ENCODE assay signal across 24 mouse cellular contexts in the genomic region with DNA sequence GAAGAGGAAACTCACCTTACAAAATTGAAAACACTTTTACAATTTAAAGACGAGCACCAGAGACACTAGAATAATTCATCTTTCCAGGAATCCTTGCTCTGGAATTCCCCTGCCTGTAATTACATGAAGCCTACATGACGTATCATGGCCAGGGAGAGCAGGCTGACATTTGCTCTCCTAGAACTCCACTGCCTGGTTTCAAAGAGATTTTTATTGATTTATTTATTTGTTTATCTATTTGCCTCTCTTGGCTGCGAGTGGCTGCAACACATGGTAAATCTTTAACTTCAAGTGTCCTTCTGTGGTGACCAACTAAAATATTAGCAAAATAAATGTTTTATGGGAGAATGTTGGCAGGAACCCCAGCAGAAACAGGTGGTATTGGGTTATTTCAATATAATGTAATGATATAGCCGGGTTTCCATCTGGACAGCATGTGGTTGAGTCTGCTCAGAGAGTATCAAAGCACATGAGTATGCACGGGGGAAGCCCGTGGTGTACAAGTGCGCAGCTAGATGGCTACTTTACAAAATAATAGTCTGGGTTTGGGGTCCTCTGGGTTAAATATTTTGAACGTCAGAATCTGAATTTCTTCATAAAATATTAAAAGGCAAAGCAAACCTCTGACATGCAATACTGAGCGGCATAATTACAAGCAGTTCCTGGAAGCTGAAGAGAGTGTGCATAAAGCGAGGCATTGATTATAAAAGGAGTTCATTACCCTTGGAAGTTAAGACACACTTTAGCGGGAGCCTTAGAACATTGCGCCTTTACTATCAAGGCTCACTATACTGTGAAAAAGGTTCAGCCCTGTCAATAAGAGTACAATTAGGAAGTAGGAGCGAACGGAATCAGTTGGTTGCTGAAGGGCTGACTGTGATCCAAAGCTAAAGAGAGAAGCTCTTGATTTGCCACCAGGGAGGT.
DNase-seq lines count a peak whose midpoint lies in the region; ATAC-seq lines count a peak whose summit lies in the region.
"Had no signal": no experiment of that assay in that cellular context is flagged by ENCODE, and none has a peak within 500 bp of the region (broad histone marks: within the 10 kb centered on the region; RNA-seq: fewer than 3 reads in every experiment).

No protein-coding gene starts in this region.

- 72% methylated on average over 14 of the region's 14 CpGs for WGBS in hindbrain, embryonic 15.5 days
- 74% methylated on average over 14 of the region's 14 CpGs for WGBS in hindbrain, embryonic 12.5 days
- 49% methylated on average over 14 of the region's 14 CpGs for WGBS in limb, embryonic 12.5 days
- 82% methylated on average over 14 of the region's 14 CpGs for WGBS in limb, embryonic 10.5 days
- 68% methylated on average over 14 of the region's 14 CpGs for WGBS in neural tube, embryonic 13.5 days
- WGBS in neural tube, embryonic 15.5 days, result 55% methylated on average over 14 of the region's 14 CpGs

- no peaks in the 10 kb centered on the region for H3K27me3 ChIP-seq in hindbrain, embryonic 15.5 days
- H3K27me3 ChIP-seq in hindbrain, embryonic 12.5 days, result no peaks in the 10 kb centered on the region
- H3K27me3 ChIP-seq in limb, embryonic 12.5 days, result no peaks in the 10 kb centered on the region
- no peaks in the 10 kb centered on the region for H3K27me3 ChIP-seq in limb, embryonic 10.5 days (ENCODE audit: low read depth, poor library complexity, severe bottlenecking)
- H3K27me3 ChIP-seq in neural tube, embryonic 13.5 days, result no peaks in the 10 kb centered on the region
- H3K27me3 ChIP-seq in neural tube, embryonic 15.5 days (replicated peaks), result no peaks in the 10 kb centered on the region
- H3K27me3 ChIP-seq: forebrain, embryonic 13.5 days; heart, embryonic 15.5 days; lung, embryonic 15.5 days; neural tube, embryonic 12.5 days had no signal

- H3K36me3 ChIP-seq in hindbrain, embryonic 15.5 days, result no peaks in the 10 kb centered on the region
- no peaks in the 10 kb centered on the region for H3K36me3 ChIP-seq in hindbrain, embryonic 12.5 days
- H3K36me3 ChIP-seq in limb, embryonic 12.5 days, result no peaks in the 10 kb centered on the region
- H3K36me3 ChIP-seq in limb, embryonic 10.5 days, result no peaks in the 10 kb centered on the region
- H3K36me3 ChIP-seq in neural tube, embryonic 13.5 days, result no peaks in the 10 kb centered on the region
- H3K36me3 ChIP-seq in neural tube, embryonic 15.5 days, result no peaks in the 10 kb centered on the region
- H3K36me3 ChIP-seq: heart, embryonic 15.5 days; lung, embryonic 15.5 days; neural tube, embryonic 12.5 days had no signal

- no peak overlapping the region for H3K4me3 ChIP-seq in hindbrain, embryonic 15.5 days
- H3K4me3 ChIP-seq in hindbrain, embryonic 12.5 days, result no peak overlapping the region
- no peak overlapping the region for H3K4me3 ChIP-seq in limb, embryonic 12.5 days (replicated peaks)
- H3K4me3 ChIP-seq in limb, embryonic 10.5 days, result no peak overlapping the region
- no peak overlapping the region for H3K4me3 ChIP-seq in neural tube, embryonic 13.5 days
- H3K4me3 ChIP-seq in neural tube, embryonic 15.5 days (replicated peaks), result no peak overlapping the region
- H3K4me3 ChIP-seq: forebrain, embryonic 13.5 days; gastrocnemius, adult 2 months; heart, embryonic 15.5 days; lung, embryonic 15.5 days; neural tube, embryonic 12.5 days had no signal

- no peak overlapping the region for H3K4me2 ChIP-seq in hindbrain, embryonic 15.5 days
- no peak overlapping the region for H3K4me2 ChIP-seq in hindbrain, embryonic 12.5 days (replicated peaks)
- H3K4me2 ChIP-seq in limb, embryonic 12.5 days, result no peak overlapping the region
- H3K4me2 ChIP-seq in neural tube, embryonic 13.5 days, result no peak overlapping the region
- no peak overlapping the region for H3K4me2 ChIP-seq in neural tube, embryonic 15.5 days
- H3K4me2 ChIP-seq: forebrain, embryonic 13.5 days; heart, embryonic 15.5 days; lung, embryonic 15.5 days; neural tube, embryonic 12.5 days had no signal

- H3K27ac ChIP-seq in hindbrain, embryonic 15.5 days (replicated peaks), result no peak overlapping the region
- no peak overlapping the region for H3K27ac ChIP-seq in hindbrain, embryonic 12.5 days
- no peak overlapping the region; the same call in 1 of the 2 replicates for H3K27ac ChIP-seq in limb, embryonic 12.5 days
- H3K27ac ChIP-seq in limb, embryonic 10.5 days, result no peak overlapping the region
- H3K27ac ChIP-seq in neural tube, embryonic 13.5 days (replicated peaks), result no peak overlapping the region
- no peak overlapping the region; the same call in 1 of the 2 replicates for H3K27ac ChIP-seq in neural tube, embryonic 15.5 days (replicated peaks)
- H3K27ac ChIP-seq: forebrain, embryonic 13.5 days; gastrocnemius, adult 2 months; heart, embryonic 15.5 days; liver, embryonic 14.5 days; lung, embryonic 15.5 days; neural tube, embryonic 12.5 days had no signal

- H3K9ac ChIP-seq in hindbrain, embryonic 15.5 days, result no peak overlapping the region
- H3K9ac ChIP-seq in hindbrain, embryonic 12.5 days, result no peak overlapping the region
- H3K9ac ChIP-seq in limb, embryonic 12.5 days (replicated peaks), result no peak overlapping the region
- H3K9ac ChIP-seq in neural tube, embryonic 13.5 days, result no peak overlapping the region
- H3K9ac ChIP-seq in neural tube, embryonic 15.5 days (replicated peaks), result no peak overlapping the region
- H3K9ac ChIP-seq: forebrain, embryonic 13.5 days; heart, embryonic 15.5 days; liver, embryonic 14.5 days; lung, embryonic 15.5 days; neural tube, embryonic 12.5 days had no signal

- H3K4me1 ChIP-seq in hindbrain, embryonic 15.5 days (replicated peaks), result no peaks in the 10 kb centered on the region
- no peaks in the 10 kb centered on the region for H3K4me1 ChIP-seq in hindbrain, embryonic 12.5 days
- H3K4me1 ChIP-seq in limb, embryonic 12.5 days (replicated peaks), result peaks cover 10% of the 10 kb centered on the region; the same call in 1 of the 2 replicates
- H3K4me1 ChIP-seq in limb, embryonic 10.5 days, result no peaks in the 10 kb centered on the region
- H3K4me1 ChIP-seq in neural tube, embryonic 13.5 days (replicated peaks), result no peaks in the 10 kb centered on the region
- H3K4me1 ChIP-seq in neural tube, embryonic 15.5 days, result no peaks in the 10 kb centered on the region
- H3K4me1 ChIP-seq: forebrain, embryonic 13.5 days; heart, embryonic 15.5 days; lung, embryonic 15.5 days; neural tube, embryonic 12.5 days had no signal

- no peak for DNase-seq in limb, embryonic 10.5 days (ENCODE audit: low spot score)
- no peak for DNase-seq in neural tube, embryonic 10.5 days (ENCODE audit: extremely low spot score, low spot score)
- no peak for DNase-seq in gastrocnemius, postnatal 25 days
- DNase-seq: adrenal gland, postnatal 14 days; cerebellum, adult 9-10 months; gastrocnemius, adult 2 months; heart, postnatal 36 days; kidney, adult 8-10 months; kidney, postnatal 36 days; lung, postnatal 4 days; right cerebral cortex, adult 18-20 months; thymus, adult 18-20 months; thymus, postnatal 36 days had no signal

- no peaks in the 10 kb centered on the region for H3K9me3 ChIP-seq in hindbrain, embryonic 15.5 days
- H3K9me3 ChIP-seq in hindbrain, embryonic 12.5 days (replicated peaks), result no peaks in the 10 kb centered on the region
- no peaks in the 10 kb centered on the region for H3K9me3 ChIP-seq in limb, embryonic 12.5 days
- no peaks in the 10 kb centered on the region for H3K9me3 ChIP-seq in limb, embryonic 10.5 days (replicated peaks)
- no peaks in the 10 kb centered on the region for H3K9me3 ChIP-seq in neural tube, embryonic 13.5 days
- no peaks in the 10 kb centered on the region for H3K9me3 ChIP-seq in neural tube, embryonic 15.5 days (replicated peaks)
- H3K9me3 ChIP-seq: forebrain, embryonic 13.5 days; heart, embryonic 15.5 days; lung, embryonic 15.5 days; neural tube, embryonic 12.5 days had no signal

- peak; percentile 63; the same call in 1 of the 2 replicates for ATAC-seq in hindbrain, embryonic 15.5 days (ENCODE audit: low FRiP score, low read depth)
- no peak for ATAC-seq in hindbrain, embryonic 12.5 days (ENCODE audit: low FRiP score)
- ATAC-seq in limb, embryonic 12.5 days (ENCODE audit: insufficient number of reproducible peaks, insufficient read depth, low FRiP score, low TSS enrichment, low read depth), result peak; percentile 88
- peak; percentile 74 for ATAC-seq in neural tube, embryonic 13.5 days (ENCODE audit: low read depth)
- ATAC-seq in neural tube, embryonic 15.5 days (ENCODE audit: low FRiP score), result peak; percentile 81; the same call in 1 of the 2 replicates
- ATAC-seq: CD4-positive, CD25-positive, alpha-beta regulatory T cell, adult 4 months; forebrain, embryonic 13.5 days had no signal
